In the genomic region with DNA sequence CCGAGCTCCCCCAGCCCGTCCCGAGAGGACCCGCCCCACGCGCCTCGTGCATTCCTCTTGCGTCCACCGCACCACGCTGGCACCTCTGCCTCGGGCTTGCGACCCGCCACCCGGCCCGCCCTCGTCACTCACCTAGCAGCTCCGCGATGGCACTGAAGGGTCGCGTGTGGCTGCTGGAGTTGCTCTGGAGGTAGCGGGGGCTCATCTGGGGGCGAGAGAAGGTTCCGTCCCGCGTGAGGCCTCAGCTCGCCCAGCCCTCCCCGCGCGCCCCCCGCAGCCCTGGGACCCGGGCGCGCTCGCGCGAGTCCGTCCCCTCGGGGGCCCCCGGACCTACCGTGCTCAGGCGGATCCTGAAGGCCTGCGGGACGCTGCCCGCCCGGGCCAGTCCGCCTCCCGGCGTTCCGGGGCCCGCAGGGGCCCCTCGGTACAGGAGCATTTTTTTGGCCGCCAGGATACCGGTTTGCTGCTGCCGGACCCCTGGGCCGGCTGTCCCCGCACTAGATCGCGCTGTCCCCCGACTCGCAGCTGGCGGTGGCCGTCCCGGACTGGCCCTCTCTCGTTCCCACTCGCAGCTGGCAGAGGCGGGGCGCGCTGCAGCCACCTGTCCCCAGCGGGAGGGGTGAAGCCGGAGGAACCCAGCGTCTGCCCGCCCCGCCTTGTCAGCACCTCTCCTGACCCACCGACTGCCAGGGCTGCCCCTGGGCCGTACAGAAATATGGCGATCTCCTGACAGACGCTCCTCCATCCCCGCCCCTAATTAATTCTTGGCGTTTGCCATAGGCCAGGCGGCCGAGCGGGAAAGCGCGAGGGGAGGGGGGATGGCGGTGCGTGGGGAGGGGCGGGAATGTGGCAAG, we compare ENCODE assay signal across 8 mouse cellular contexts. TPM values are rescaled to one million over a fixed set of nuclear protein-coding genes. Genes with fewer than 3 reads are reported as not detected.
DNase-seq lines count a peak whose midpoint lies in the region; ATAC-seq and TF ChIP-seq lines count a peak whose summit lies in the region.

A gene (minus strand): TSS at position 740 of the 854 bp plus-strand sequence.

- H3K27ac ChIP-seq in forebrain, postnatal 0 days (ENCODE audit: low read depth, low read length), result no peak within 1 kb of the TSS
- H3K27ac ChIP-seq in lung, embryonic 15.5 days, result no peak within 1 kb of the TSS

- CTCF ChIA-PET in Patski (lab: Charles Lee), result no interaction called here

- peak within 1 kb of the TSS; percentile 53 for H3K4me3 ChIP-seq in forebrain, postnatal 0 days (ENCODE audit: low read depth, low read length)
- peak within 1 kb of the TSS; percentile 64 for H3K4me3 ChIP-seq in lung, embryonic 15.5 days

- 31% methylated on average over 61 of the region's 87 CpGs for WGBS in forebrain, postnatal 0 days
- WGBS in lung, embryonic 15.5 days, result 16% methylated on average over 70 of the region's 87 CpGs

- no peaks in the 10 kb centered on the region for H3K9me3 ChIP-seq in forebrain, postnatal 0 days (ENCODE audit: low read length)
- H3K9me3 ChIP-seq in lung, embryonic 15.5 days, result no peaks in the 10 kb centered on the region

- peak; percentile 52 for ATAC-seq in Patski
- ATAC-seq in forebrain, postnatal 0 days, result peak; percentile 88
- ATAC-seq in hematopoietic stem cell, adult 5-6 weeks (replicated peaks in 1 of 2; ENCODE audit: insufficient read depth in 1 of 2, low FRiP score in 2 of 2, low TSS enrichment in 1 of 2, low read depth in 1 of 2, poor library complexity in 2 of 2, severe bottlenecking in 2 of 2), result peak; percentile 51 to 62
- ATAC-seq in lung, embryonic 15.5 days (ENCODE audit: borderline replicate concordance, extremely low read depth, low FRiP score, low TSS enrichment), result peak; percentile 95

- peak within 1 kb of the TSS; percentile 56 for H3K9ac ChIP-seq in forebrain, postnatal 0 days
- peak within 1 kb of the TSS; percentile 58 for H3K9ac ChIP-seq in lung, embryonic 15.5 days

- H3K27me3 ChIP-seq in Patski, result peaks cover 25% of the 10 kb centered on the region
- H3K27me3 ChIP-seq in forebrain, postnatal 0 days (ENCODE audit: insufficient read depth, low read length), result no peaks in the 10 kb centered on the region
- H3K27me3 ChIP-seq in lung, embryonic 15.5 days, result no peaks in the 10 kb centered on the region; the same call in 1 of the 2 replicates

- DNase-seq in Patski (ENCODE audit: low read depth, low spot score), result no peak
- peak; percentile 59 to 65 for DNase-seq in cerebellum, adult 18-20 months
- DNase-seq in forebrain, postnatal 0 days, result peak; percentile 56
- DNase-seq in layer of hippocampus, postnatal 10 days (ENCODE audit: low spot score in 2 of 2), result peak; percentile 33 to 48
- DNase-seq in retina, embryonic 14.5 days (ENCODE audit: low spot score), result peak; percentile 70
- no peak for DNase-seq in B cell, adult 2 months

- no peaks in the 10 kb centered on the region for H3K36me3 ChIP-seq in forebrain, postnatal 0 days (ENCODE audit: insufficient read depth)
- H3K36me3 ChIP-seq in lung, embryonic 15.5 days, result no peaks in the 10 kb centered on the region

- in situ Hi-C loops in Patski (cut with MboI; ENCODE audit: low pct_unique_long_range_greater_than_20kb), result no loop called here

- peak within 1 kb of the TSS; percentile 69 for H3K4me2 ChIP-seq in forebrain, postnatal 0 days (ENCODE audit: low read depth)
- H3K4me2 ChIP-seq in lung, embryonic 15.5 days, result peak within 1 kb of the TSS; percentile 70

- H3K4me1 ChIP-seq in forebrain, postnatal 0 days (ENCODE audit: insufficient read depth), result no peaks in the 10 kb centered on the region
- no peaks in the 10 kb centered on the region for H3K4me1 ChIP-seq in lung, embryonic 15.5 days

- POLR2A ChIA-PET in Patski (lab: Charles Lee), result interaction anchor here (0.6 to 1.0 kb wide), 2 partner anchors 504 to 538 kb away, joined by 3 read pairs; no protein-coding TSS in a partner anchor

- TF ChIP-seq CTCF in Patski (IDR thresholded peaks at IDR 0.05), result no peak
- no peak for TF ChIP-seq CTCF in forebrain, postnatal 0 days (IDR thresholded peaks at IDR 0.05; ENCODE audit: low read depth)

RNA-seq across cellular contexts. Expression of the gene that starts here (rescaled TPM):
- 18.6 TPM for polyA plus RNA-seq in Patski (2021)
- total RNA-seq in forebrain, postnatal 0 days (2014; rRNA removed), result 8.2 and 8.8 TPM in 2 replicates
- 2.1 and 2.2 TPM in 2 replicates for polyA plus RNA-seq in forebrain, postnatal 0 days (2015; fragmentation: Nextera tagmentation; extraction: Ambion mirVana)
- total RNA-seq in hematopoietic stem cell, adult 5-6 weeks (2017), result 3.6 and 6.9 TPM in 2 replicates
- 1 to 10 TPM; 5.6 to 6.5 TPM for total RNA-seq in layer of hippocampus, postnatal 10 days (2021)
- polyA plus RNA-seq in lung, embryonic 15.5 days (2015; fragmentation: Nextera tagmentation; extraction: Ambion mirVana), result 16.1 and 16.3 TPM in 2 replicates

Comparison
In these comparisons a context has a peak if more than half of its experiments do, and no peak if none do; other contexts are left out.
1. DNase-seq: peak in cerebellum, adult 18-20 months (2 of 2), forebrain, postnatal 0 days (single experiment), layer of hippocampus, postnatal 10 days (2 of 2) and retina, embryonic 14.5 days (single experiment); none in Patski (single experiment) and B cell, adult 2 months (0 of 2).
2. Peak in every context shown above with its lines, with median percentiles within 50 percentile points of each other: ATAC-seq.